Comparison of ENCODE assay signal across 26 mouse cellular contexts in the genomic region with DNA sequence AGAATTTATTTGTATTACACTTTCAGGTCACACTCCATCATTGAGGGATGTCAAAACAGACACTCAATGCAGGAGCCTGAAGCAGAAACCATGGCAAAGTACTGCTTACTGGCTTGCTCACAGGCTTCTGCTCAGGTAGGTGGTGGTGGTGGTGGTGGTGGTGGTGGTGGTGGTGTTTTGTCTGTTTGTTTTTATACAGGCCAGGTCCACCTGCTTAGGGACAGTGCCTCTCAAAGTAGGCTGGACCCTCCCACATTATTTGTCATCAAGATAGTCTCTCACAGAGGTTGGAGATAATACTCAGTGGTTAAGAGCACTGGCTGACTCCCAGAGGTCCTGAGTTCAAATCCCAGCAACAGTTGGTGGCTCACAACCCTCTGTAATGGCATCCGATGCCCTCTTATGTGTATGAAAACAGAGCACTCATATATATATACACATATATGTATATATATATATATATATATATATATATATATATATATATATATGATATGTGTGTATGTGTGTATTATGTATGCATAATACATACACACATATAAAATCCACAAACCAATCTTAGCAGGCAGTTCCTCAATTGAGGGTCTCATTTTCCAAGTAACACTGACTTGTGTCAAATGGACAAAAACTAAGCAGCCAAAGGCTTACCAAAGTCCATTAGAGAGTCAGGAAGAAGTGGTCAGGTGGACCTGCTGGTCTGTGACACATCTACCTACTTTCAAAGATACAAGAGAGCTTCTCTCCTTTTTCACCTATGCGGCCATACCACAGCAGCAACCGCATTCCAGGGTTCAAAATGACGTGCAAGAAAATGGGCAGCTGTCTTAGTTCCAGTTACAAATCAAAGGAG.
"Had no signal": no experiment of that assay in that cellular context is flagged by ENCODE, and none has a peak within 500 bp of the region (broad histone marks: within the 10 kb centered on the region; RNA-seq: fewer than 3 reads in every experiment).

No protein-coding gene starts in this region.

- H3K36me3 ChIP-seq: embryonic facial prominence, embryonic 10.5 days; embryonic facial prominence, embryonic 12.5 days; embryonic facial prominence, embryonic 13.5 days; embryonic facial prominence, embryonic 15.5 days; forebrain, embryonic 10.5 days; forebrain, embryonic 12.5 days; forebrain, embryonic 15.5 days; heart, embryonic 10.5 days had no signal

- H3K9ac ChIP-seq: embryonic facial prominence, embryonic 12.5 days; embryonic facial prominence, embryonic 13.5 days; embryonic facial prominence, embryonic 15.5 days; forebrain, embryonic 12.5 days; forebrain, embryonic 13.5 days; forebrain, embryonic 15.5 days; forebrain, postnatal 0 days had no signal

- ATAC-seq: forebrain, embryonic 13.5 days; forebrain, embryonic 14.5 days; forebrain, embryonic 15.5 days; forebrain, embryonic 16.5 days; forebrain, postnatal 0 days had no signal

- H3K27me3 ChIP-seq: embryonic facial prominence, embryonic 12.5 days; embryonic facial prominence, embryonic 13.5 days; embryonic facial prominence, embryonic 15.5 days; forebrain, embryonic 12.5 days; forebrain, embryonic 13.5 days; forebrain, embryonic 15.5 days had no signal

- H3K4me1 ChIP-seq: embryonic facial prominence, embryonic 12.5 days; embryonic facial prominence, embryonic 15.5 days; heart, embryonic 10.5 days had no signal

- H3K27ac ChIP-seq: embryonic facial prominence, embryonic 10.5 days; embryonic facial prominence, embryonic 12.5 days; embryonic facial prominence, embryonic 13.5 days; embryonic facial prominence, embryonic 15.5 days; forebrain, embryonic 10.5 days; forebrain, embryonic 12.5 days; forebrain, embryonic 13.5 days; forebrain, embryonic 15.5 days; gastrocnemius, adult 2 months; heart, adult 2 months; heart, embryonic 10.5 days had no signal

- H3K9me3 ChIP-seq: embryonic facial prominence, embryonic 10.5 days; embryonic facial prominence, embryonic 12.5 days; embryonic facial prominence, embryonic 13.5 days; embryonic facial prominence, embryonic 15.5 days; forebrain, embryonic 10.5 days; forebrain, embryonic 12.5 days; forebrain, embryonic 13.5 days; forebrain, embryonic 15.5 days; heart, embryonic 10.5 days had no signal

- H3K4me2 ChIP-seq: embryonic facial prominence, embryonic 12.5 days; embryonic facial prominence, embryonic 13.5 days; embryonic facial prominence, embryonic 15.5 days; forebrain, embryonic 12.5 days; forebrain, embryonic 13.5 days; forebrain, embryonic 15.5 days had no signal

- DNase-seq: cerebellum, adult 9-11 months; cerebellum, postnatal 10 days; cerebellum, postnatal 14 days; cerebellum, postnatal 25 days; cerebellum, postnatal 36 days; embryo, embryonic 11 days; forebrain, postnatal 0 days; gastrocnemius, adult 2 months; gastrocnemius, postnatal 10 days; gastrocnemius, postnatal 14 days; gastrocnemius, postnatal 25 days; gastrocnemius, postnatal 36 days; heart, adult 18-20 months; heart, adult 2 months had no signal

- H3K4me3 ChIP-seq: embryonic facial prominence, embryonic 10.5 days; embryonic facial prominence, embryonic 12.5 days; embryonic facial prominence, embryonic 13.5 days; embryonic facial prominence, embryonic 15.5 days; erythroblast, embryonic 14.5 days; forebrain, embryonic 10.5 days; forebrain, embryonic 12.5 days; forebrain, embryonic 13.5 days; forebrain, embryonic 15.5 days; gastrocnemius, adult 2 months; heart, adult 2 months; heart, embryonic 10.5 days had no signal
